Mouse (Mus musculus): ENCODE measurements at regions not wholly inside any gene's neighbourhood (a gene's known extent, or its start where the extent isn't known, plus 50 kb on each side); places are given as distances from the start of the nearest gene placed in this dataset.

DNA sequence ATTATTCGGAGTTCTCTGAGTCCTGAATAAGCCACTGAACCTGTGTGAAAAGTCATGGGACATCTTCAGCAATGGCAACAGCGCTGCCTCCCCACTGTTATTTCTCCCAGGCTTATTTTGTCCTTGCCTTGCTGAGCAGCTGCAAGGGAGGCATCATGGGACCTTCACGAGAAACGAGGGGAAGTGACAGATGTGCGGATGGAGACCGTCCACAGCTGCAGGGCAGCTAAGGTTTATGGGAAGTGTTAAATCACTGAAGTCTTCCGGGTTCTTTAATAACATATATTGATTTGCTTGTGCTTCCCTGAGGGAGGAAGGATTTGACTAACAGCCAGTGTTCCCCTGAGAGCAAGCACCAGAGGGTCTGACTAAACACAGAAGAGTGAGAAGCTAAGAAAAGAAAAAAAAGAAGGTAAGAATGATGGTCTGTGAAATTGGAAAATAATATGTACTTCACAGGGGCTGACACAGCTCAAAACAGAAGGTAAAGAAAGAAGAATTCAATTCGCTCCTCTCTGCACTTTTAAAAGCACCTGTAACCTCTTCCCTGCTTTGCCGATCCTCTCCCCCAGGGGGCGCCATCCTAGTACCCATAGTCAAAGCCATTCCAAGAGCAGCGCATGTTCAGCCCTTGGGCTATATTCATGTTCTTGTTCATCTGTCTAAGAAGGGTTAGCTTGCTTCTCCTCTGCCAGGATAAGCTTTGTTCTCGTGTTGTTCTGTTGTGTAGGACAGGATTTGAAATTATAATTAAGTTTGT is 92.2 kb downstream of the Fam114a2 start:
- no peak for TF ChIP-seq POLR2A (IDR thresholded peaks at IDR 0.05; ENCODE audit: borderline replicate concordance, extremely low read depth, low read depth, low read length)
- peak; percentile 65 for TF ChIP-seq CTCF (IDR thresholded peaks at IDR 0.05; ENCODE audit: insufficient read depth, low read length)
